Mouse (Mus musculus) R1 (cell line): ENCODE measurements around the gene Btbd1.

ENCODE experiments used
- DNase-seq: peaks from one replicate; pipeline ENCODE4 v3.0.0-alpha.2; 2018; ENCODE audit warnings: low read depth, low spot score

The Btbd1 gene

GRCm38 (mm10) chr7:81829379-81829894, at the start of gene Btbd1:
Btbd1 (minus strand) TSS chr7:81829431.
- peak; percentile 78 for DNase-seq

- DNase-seq, result no peak
Measured at GRCm38 (mm10) chr7:81875372-81875771, 46.1 kb upstream of the Btbd1 start.

- no peak for DNase-seq
Measured at GRCm38 (mm10) chr7:81874636-81875035, 45.4 kb upstream of the Btbd1 start.

GRCm38 (mm10) chr7:81873807-81874206, 44.6 kb upstream of the Btbd1 start:
- no peak for DNase-seq

- no peak for DNase-seq
Measured at GRCm38 (mm10) chr7:81872493-81873013, 43.3 kb upstream of the Btbd1 start.

- DNase-seq, result peak; percentile 87
Measured at GRCm38 (mm10) chr7:81868158-81868557, 38.9 kb upstream of the Btbd1 start.

- DNase-seq, result peak; percentile 73
Measured at GRCm38 (mm10) chr7:81867231-81867930, 38.1 kb upstream of the Btbd1 start.

- no peak for DNase-seq
Measured at GRCm38 (mm10) chr7:81865937-81866336, 36.7 kb upstream of the Btbd1 start.

- DNase-seq, result no peak
Measured at GRCm38 (mm10) chr7:81864552-81864951, 35.3 kb upstream of the Btbd1 start.

- DNase-seq, result peak; percentile 46
Measured at GRCm38 (mm10) chr7:81862587-81863583, 33.7 kb upstream of the Btbd1 start.

GRCm38 (mm10) chr7:81861921-81862320, 32.7 kb upstream of the Btbd1 start:
- no peak for DNase-seq

GRCm38 (mm10) chr7:81861461-81861860, 32.2 kb upstream of the Btbd1 start:
- no peak for DNase-seq

GRCm38 (mm10) chr7:81860996-81861395, 31.8 kb upstream of the Btbd1 start:
- no peak for DNase-seq

- DNase-seq, result no peak
Measured at GRCm38 (mm10) chr7:81860071-81860470, 30.8 kb upstream of the Btbd1 start.

- peak; percentile 34 for DNase-seq
Measured at GRCm38 (mm10) chr7:81858968-81859721, 29.9 kb upstream of the Btbd1 start, which contains the start of gene Tm6sf1. Tm6sf1 (plus strand) TSS chr7:81859001.

- peak; percentile 28 for DNase-seq
Measured at GRCm38 (mm10) chr7:81858236-81858635, 29.0 kb upstream of the Btbd1 start.

- DNase-seq, result no peak
Measured at GRCm38 (mm10) chr7:81856221-81856620, 27.0 kb upstream of the Btbd1 start.

- DNase-seq, result no peak
Measured at GRCm38 (mm10) chr7:81855694-81856093, 26.5 kb upstream of the Btbd1 start, which contains the start of gene Gm10160. Gm10160 (minus strand) TSS chr7:81855794.

GRCm38 (mm10) chr7:81854568-81855307, 25.5 kb upstream of the Btbd1 start:
- no peak for DNase-seq

- DNase-seq, result no peak
Measured at GRCm38 (mm10) chr7:81851706-81852105, 22.5 kb upstream of the Btbd1 start.
